Mouse (Mus musculus): ENCODE measurements at regions not wholly inside any gene's neighbourhood (a gene's known extent, or its start where the extent isn't known, plus 50 kb on each side); places are given as distances from the start of the nearest gene placed in this dataset.

DNA sequence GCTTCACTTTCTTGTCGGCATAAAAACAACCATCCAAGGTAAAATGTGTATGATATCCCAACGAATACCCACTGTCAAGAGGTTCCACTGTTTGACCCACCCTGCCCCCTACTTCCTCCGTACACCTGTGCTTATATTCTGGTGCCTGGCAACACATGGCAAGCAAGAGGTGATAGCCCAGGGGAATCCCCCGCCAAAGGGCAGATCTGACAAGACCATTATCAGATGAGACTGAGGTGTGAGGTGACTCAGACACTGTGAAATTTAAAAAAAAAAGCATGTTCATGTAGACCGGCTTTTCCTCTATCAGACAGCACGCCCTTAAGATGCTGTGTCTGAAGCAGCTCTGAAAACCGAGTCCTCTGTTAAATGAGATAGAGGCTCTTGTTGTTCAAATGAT, 89.4 kb upstream of the Bach2 start:
- no peak for DNase-seq (ENCODE audit: low spot score in 2 of 2)

DNA sequence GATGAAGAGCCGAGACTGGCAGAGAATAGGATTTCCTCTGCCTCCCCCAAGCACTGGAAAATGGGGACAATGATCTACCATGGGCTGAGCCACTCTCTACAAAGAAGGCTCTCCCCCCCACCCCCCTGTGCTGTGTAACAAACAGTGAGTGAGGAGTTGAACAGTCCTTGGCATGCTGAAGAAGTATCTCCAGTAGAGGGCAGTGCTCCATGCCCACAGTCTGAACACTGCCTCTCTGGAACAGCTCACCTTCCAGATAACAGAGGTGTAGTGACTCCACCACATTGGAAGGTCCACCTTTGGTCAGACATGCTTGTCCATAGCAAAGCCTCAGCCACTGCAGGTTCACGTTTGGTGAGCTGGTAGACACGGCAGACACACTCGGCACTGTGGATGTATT, 85.2 kb upstream of the Bach2 start:
- DNase-seq (ENCODE audit: low spot score in 2 of 2): peak in 1 of 2 experiments; percentile 36

DNA sequence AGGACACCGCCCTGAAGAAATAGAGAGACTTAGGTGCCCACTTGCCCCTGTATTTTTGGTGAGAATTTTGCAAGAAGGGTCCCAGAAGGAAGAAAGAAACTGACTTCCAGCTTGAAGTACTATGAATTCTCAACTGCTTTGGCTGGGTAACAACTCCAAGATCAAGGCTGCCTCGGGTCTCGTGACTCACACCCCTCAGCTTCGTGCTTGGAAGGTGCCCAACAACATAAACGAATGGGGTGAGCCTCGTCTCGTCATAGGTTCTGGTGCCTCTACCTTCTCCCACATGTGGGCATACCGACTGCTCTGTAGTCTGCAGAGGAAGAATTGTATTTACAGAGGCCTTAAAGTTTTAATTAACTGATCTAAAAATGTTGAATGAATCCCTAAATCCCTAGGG, 81.6 kb upstream of the Bach2 start:
- no peak for DNase-seq (ENCODE audit: low spot score in 2 of 2)

DNA sequence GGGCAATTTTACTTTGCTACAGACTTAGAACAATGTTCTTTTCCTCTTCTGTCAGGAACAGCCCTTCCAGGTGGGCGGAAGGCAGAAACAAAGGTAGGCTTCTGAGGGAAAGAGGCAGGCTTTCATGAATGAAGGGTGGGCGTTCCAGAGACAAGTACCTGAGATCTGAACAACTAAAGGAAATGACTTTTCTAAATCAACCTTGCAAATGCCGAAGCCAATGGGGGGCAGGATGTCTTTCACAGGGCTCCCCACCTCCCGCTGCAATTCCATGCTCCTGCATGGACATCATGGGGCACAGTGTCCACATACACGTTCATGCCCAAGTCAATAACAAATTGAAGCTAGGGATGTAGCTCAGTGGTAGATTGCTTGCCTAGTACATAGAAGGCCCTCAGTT, 80.2 kb upstream of the Bach2 start:
- DNase-seq (ENCODE audit: low spot score in 2 of 2): no peak

DNA sequence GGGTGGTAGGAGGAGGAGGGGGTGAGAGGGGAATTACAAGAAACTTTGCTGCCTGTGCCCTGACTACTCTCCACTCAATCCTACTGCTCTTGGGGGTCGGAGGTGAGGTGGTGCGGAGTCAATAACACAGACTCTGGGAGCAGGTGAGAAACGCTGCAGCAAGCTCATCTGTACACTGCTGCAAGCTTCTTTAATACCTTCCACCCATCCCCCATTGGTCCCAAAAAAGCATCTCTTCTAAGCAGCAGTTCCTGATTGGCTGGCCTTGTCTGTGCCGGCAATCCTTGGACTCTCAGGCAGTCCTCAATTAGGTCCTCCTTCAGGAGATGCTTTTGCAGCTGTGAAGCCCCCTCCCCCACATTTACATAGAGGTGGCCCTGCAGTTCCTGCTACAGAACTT, 79.7 kb upstream of the Bach2 start:
- no peak for DNase-seq (ENCODE audit: low spot score in 2 of 2)

DNA sequence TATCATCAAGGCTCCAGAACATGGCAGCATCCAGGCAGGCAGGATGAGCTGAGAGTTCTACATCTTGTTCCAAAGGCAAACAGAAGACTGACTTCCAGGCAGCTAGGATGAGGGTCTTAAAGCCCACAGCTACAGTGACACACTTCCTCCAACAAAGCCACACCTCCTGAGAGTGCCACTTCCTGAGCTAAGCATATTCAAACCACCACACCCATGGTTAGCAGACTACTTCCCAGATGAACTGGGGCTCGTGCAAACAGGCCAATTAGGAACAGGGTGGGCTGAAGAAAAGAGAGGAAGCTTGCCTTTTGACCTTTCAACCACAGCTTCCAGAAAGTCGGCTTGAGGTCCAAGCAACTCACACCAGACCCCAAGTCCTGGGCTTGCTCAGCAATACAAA, 77.8 kb upstream of the Bach2 start:
- no peak for DNase-seq (ENCODE audit: low spot score in 2 of 2)

DNA sequence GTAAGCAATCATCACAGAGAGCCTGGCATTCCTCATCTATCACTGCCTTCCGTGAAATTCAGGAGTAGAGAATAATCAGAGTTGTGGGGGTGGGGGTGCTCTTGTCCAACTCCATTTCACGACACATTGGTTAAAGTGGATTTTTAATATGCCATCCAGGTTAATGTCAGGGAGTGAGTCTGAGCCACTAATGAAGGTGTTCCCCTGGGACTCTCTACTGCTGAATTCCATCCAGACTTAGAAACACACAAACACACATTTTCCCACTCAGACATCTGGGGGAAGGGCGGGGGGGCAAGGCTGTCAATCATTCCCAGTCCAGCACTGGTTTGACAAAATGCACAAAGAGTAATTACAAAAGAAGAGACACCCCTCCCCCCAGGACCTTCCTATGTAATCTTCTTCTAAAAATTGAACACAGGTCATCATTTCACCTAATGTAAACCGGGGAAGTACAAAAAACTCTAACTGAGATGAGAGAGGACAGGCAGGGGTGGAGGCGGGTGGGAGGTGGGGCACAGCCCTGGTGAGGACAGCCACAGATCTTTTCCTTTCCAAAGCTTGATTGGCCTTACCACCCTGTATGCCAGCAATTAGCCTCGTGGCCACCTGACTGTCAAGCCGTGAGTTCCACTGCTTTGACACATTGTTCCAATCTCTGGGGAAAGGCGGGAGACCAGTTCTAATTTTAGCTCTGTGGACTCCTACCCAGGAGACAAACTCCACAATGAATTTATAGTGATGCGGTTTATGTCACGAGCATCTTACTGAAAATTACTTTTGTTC, 76.5 kb upstream of the Bach2 start:
- DNase-seq (ENCODE audit: low spot score in 2 of 2): no peak

DNA sequence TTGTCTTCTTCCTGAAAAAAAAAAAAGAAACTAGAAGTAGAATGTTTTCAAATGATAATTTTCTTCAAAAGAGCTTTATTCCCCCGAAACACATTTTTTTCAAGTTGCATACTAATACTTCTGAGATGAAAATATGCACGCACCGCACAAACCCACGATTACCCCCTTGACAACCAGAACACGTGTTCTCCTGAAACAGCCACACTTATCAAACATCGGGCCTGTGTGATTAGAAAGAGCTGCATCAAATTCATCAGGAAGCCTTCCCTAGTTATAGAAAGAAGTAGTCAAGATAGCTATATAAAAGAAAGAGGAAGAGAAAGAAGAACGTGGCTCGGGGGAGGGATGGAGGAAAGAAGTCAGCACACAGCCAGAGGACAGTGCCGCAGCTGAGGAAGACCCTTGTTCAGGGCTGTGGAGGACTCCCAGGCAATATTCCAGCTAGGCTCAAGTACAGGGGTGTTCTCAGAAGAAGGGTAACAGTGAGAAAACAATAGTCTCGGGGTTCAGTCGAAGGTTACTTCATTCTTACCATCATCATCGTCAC, 75.8 kb upstream of the Bach2 start:
- DNase-seq (ENCODE audit: low spot score in 2 of 2): no peak

DNA sequence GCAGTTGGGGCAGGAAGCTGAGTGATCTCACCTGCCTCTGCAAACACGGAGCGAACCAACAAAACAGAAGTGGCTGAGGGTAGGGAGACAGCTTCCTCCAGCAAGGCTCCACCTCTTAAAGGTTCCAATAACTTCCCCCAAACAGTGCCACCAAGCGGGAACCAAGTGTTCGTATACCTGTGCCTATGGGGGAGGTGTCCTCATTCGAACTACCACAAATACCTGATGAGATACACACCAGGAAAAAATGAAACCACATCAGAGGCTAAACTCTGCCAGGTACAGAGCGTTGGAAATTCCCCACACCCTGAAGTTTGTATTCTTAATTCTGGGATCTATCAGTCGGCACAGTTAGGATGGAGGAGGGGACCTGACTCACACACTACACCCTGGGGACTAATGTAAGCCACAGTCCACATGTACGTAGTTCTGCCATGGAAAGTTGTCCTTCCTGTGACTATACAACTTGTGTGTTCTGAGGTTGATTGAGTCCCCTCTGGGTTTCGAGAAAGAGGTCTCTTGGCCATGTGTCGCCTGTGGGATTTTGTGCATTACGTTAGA, 74.4 kb upstream of the Bach2 start:
- no peak for DNase-seq (ENCODE audit: low spot score in 2 of 2)

DNA sequence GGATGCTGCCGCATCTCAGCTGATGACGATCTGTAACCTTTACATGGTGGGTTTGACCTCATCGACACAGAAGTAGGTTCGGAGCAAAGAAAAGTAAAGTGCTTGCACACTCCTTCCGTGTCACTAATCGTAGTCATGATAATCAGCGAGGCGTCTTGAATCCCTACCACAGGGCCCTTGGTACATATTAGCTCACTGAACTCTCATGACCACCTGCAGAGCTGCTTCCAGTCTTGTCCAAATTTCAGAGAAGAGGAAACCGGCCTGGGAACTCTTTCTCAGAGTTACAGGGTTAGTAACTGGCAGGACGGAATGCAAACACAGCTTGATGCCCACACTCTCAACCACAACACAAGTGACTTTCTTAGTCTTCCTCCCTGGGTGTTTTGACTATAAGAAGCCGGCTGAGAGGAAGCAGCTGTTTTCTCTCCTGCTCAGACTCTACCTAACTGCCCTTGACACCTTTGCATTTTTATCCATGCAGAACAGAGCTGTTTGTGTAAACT, 73.8 kb upstream of the Bach2 start:
- DNase-seq (ENCODE audit: low spot score in 2 of 2): no peak

DNA sequence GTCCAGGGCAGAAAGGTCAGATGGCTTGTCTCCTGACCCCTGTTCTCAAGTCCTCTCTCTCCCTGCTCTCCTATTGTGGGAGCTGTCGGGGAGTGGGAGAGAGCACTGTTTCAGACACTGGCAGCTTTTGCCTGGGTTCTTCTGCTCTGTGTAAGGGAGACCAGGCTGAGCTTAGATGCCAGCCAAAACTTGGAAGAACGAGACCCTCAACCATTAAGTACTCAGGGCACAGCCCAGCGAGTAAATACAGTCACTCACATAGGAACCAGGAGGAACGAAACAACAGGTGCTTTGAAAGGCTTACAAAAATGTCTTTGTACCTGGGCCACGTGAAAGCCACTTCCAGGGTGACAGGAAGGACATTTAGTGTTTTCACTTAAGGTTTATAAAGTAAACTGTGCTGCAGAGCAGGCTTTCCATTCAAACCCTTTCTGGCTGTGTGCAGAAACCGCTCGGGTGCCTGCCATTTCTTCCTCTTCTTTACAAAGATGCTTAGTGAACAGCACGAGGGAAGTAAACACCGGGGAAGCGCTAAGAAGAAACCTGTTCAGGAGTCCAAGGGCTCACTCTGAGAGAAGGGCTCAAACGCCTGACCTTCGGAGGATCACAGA, 72.6 kb upstream of the Bach2 start:
- no peak for DNase-seq (ENCODE audit: low spot score in 2 of 2)

DNA sequence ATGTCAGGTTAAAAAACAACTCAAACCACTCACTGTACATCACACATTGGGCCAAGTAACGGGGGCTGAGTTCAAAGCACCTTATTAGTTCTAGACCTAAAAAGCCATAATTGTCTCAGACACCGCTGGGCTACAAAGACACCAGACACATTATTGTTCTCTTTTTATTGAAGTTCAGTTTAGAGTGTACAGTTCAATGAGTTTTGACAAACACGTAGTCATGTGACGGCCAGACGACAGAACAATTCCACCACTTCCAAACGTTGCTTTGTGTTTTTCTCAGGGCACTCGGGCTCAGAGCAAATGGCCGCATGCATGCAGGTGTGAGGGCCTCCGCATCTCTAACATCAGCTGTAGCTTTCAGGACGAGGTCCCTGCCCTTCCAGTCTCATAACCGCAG, 71.5 kb upstream of the Bach2 start:
- DNase-seq (ENCODE audit: low spot score in 2 of 2): no peak

DNA sequence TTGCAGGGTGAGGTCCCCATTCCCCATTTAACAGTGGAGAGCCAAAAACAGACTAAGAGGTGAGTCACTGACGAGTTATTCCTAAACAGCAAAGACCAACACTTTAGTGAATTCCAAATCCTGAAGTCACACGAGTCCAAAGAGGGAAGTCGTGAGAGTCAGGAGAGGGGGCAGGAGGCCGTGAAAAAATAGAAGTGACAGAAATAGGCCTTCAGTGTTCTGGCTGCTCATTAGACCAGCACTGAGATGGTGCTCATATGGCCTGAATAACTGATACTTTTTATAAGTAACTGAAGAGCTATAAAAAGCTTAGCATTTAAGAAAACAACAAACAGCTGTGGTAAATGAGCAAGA, 68.5 kb upstream of the Bach2 start:
- peak in 1 of 2 experiments; percentile 10 for DNase-seq (ENCODE audit: low spot score in 2 of 2)

DNA sequence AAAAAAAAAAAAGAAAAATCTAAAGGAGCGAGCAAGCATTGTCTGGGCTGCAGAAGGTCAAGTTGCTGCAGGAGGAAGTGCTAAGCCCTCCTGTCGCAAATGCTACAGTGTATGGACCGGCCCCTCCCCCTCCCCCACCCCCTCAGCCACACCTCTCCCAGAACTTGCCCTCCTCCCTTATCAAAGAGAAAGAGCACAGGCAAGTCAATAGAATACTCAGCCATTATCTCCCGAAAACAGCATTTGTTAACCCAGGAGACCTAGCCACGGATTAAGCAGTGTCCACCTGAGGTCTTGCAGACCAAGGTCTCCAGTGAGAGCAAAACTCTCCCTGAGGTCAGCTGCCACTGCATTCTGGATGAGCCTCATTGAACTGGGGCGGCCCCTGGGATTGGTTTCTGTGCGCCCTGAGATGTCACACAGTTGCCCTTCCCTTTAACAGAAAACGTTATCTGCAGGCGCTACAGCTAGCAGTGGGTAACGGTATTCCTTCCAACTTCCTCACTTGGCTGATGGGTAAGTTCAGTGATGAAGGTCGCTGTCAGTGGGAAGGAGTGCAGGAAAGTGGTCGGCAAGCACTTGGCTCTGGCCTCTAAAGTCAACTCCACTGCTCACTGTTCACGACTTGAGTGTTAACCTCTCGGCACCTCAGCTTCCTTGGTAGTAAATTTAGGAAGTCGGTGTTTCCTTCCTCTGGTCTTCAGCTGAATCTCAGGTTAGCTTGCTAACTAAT, 68.0 kb upstream of the Bach2 start:
- DNase-seq (ENCODE audit: low spot score in 2 of 2): no peak

DNA sequence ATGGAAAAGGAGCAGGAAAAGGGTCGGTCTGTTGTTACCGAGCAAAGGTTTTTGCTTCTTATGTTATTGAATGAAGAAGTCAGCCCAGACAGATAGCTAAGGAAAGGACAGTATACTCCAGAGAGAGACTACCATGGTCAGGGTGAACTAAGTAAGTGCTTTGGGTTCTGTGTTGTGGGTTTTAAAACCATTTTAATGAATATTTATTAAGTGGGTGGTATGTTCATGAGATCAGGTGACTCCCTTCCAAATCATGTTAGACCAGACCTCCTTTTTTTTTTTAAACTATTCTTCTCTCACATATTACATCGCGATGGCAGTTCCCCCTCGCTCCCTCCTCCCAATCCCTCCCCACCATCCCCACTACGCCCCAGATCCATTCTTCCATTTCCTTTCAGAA, 67.3 kb upstream of the Bach2 start:
- DNase-seq (ENCODE audit: low spot score in 2 of 2): no peak

DNA sequence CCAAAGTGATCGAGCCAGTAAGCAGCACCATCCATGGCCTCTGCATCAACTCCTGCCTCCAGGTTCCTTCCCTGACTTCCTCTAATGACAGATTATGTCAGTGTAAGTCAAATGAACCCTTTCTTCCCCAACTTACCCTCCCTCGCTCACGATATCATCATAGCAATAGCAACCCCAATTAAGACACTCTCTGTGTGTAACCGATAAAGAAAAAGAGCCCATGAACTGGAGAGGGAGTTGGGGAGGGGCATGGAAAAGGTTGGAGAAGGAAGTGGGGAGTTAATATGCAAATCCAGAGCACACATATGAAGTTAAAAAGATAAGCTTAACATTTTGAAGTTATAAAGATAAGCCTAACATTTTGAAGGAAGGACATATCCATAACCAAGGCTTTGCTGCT, 65.6 kb upstream of the Bach2 start:
- no peak for DNase-seq (ENCODE audit: low spot score in 2 of 2)

DNA sequence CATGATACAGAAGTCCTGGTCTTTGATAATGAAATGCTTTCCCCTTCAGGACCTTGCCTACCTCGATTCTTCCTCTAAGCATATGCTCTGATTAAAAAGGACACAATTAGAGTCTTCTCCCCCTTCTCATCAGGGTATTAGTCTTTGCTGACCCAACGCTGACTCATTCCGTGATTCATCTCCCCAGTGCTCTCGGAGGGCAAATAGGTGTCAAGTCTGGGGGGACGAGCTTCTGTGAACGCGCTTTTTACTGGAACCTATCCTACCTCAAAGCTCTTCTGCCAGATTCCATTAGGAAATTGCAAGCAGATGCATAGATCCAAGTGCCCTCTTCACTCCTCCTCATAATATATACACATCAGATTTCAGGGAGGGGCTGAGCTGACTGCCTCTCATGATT, 63.8 kb upstream of the Bach2 start:
- no peak for DNase-seq (ENCODE audit: low spot score in 2 of 2)

DNA sequence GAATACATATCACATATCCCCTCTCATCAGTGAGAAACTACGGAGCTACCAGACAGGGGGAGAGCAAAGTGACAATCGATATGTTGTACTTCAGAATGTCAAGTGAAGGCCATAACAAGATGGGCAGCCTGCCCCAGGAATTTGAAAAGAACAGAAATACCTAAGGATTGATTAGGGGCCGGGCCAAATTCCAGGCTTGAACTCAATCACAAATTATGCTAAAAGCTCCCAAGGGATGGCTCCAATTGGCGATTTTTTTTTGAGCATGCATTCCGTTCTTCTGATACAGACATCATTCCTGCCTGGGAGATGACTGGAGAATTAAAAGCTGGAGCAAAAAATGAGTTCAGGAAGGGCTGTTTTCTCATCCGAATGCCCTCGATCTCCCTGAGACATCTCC, 63.4 kb upstream of the Bach2 start:
- no peak for DNase-seq (ENCODE audit: low spot score in 2 of 2)

DNA sequence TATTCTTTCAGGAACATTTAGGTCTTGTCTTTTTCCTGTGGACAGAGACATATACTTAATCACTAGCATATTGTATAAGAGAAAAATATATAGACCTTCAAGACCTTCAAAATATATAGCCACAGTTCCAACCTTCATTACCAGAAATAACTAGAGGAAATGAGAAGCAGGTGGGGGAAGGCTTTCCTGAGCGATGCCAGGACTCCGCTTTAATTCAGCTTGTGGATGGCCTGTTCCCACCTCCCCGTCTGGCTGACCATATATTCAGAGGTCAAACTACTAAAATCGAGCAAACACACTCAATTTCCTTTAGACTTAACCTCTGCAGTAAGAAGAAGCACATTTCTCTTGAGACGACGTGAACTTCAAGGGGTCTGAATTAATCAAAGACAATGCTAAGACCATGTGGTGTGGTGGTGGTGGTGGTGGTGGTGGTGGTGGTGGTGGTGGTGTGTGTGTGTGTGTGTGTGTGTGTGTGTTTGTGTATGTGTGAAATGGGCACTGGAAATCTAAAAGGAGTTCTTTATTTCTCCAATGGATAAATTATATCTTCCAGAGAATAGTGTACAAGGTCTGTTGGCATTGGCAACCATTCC, 62.7 kb upstream of the Bach2 start:
- DNase-seq (ENCODE audit: low spot score in 2 of 2): no peak

DNA sequence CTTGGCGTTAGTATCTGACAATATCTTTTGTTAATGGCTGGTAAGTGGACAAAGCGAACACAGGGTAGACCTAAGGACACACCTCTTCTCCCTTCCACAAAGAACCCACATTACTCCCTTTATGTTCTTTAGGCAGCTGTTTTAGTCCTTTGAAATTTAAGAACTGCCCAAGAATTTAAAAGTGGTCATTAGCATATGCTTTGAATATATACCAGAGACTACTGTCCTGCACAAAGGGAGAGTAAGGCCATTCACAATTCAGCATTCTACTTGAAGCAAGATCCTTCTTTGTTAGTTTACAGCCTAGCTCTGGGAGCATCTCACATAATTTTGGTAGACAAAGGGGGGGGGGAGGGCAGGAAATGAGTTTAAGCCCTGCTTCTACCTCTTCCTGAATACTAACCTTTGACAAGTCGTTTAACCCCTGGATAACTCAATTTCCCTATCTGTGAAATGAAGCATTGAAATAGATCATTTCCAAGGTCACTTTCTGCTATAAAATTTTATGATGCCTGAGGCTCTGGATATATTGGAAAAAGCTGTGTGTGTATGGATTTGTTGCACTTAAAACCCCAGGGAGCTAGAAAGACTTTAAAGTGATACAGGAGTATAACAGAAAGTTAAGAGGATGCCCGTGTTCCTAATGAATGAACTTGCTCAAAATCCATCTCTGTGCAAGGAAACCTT, 62.0 kb upstream of the Bach2 start:
- DNase-seq (ENCODE audit: low spot score in 2 of 2): no peak

DNA sequence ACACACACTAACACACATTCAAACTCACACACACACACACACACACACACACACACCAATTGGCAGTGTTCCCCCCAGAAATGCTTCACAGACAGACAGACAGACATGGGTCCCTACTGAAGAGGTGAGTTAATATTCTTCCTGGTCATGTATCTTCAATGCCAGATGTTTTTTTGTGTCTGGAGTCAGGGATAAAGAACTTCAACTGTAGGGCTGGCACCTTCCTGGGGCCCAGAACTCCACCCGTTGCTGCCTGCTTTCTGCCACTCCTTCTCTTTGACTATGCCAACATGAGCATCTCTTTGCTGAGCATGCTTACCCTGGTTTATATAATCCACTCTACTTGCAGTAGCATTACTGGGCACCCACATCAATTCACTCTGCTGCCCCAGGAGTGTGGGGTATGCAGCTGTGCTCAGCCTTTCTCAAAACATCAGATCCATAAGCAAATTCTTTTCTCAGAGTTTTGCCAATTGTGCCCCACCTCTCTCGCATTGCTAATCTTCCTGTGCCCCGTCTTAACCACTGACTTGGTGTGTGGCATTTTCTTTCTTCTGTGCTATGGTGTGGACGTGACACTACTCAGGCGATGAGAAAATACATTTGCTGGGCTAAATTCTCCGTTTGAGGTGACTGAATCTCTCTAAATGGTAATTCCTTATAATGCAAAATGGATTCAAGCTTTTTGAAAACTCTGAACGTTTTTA, 60.5 kb upstream of the Bach2 start:
- no peak for DNase-seq (ENCODE audit: low spot score in 2 of 2)
